Mouse (Mus musculus): ENCODE data around the gene Tspan11. TPM values are rescaled to one million over a fixed set of nuclear protein-coding genes. Genes with fewer than 3 reads are reported as not detected.

The Tspan11 gene
- polyA plus RNA-seq, 1 experiment = 1.4 TPM

DNA sequence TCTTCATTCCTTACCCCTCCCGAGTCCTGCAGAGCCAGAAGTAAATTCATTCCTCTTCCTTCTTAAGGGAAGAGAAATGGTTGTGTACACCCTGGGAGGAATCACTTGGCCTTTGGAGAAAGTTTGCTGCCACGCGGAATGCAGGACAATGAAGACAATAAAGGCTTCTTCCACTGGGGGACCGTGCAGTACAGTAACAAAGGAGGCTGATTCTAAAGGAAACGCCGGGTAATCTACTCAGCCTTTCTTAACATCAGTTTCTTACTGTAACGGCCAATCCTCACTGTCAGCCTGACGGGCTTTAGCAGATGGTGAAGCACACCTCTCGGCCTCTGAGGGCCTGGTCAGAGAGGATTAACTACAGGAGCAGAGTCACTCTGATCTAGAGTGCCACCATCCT is 25.4 kb upstream of the Tspan11 start:
- Histone ChIP-seq H3K4me3 (ENCODE audit: control insufficient read depth, insufficient read depth, low read length) (no peak overlapping the region), H3K36me3 (ENCODE audit: control insufficient read depth, insufficient read depth, low read length) (no peaks in the 10 kb centered on the region), H3K4me1 (replicated peaks; ENCODE audit: control insufficient read depth, insufficient read depth, low read length) (no peaks in the 10 kb centered on the region), H3K27me3 (ENCODE audit: control insufficient read depth, insufficient read depth, low read length) (no peaks in the 10 kb centered on the region), H3K27ac (ENCODE audit: control insufficient read depth, insufficient read depth, low read length) (no peak overlapping the region)
- no peak for DNase-seq
- TF ChIP-seq CTCF (IDR thresholded peaks at IDR 0.05; ENCODE audit: borderline replicate concordance, control insufficient read depth, extremely low read depth, insufficient read depth, low read length, poor library complexity) (no peak), POLR2A (IDR thresholded peaks at IDR 0.05; ENCODE audit: control insufficient read depth, extremely low read depth, insufficient read depth, low read length, poor library complexity) (no peak)
- WGBS = 79% methylated on average over 9 of the region's 9 CpGs

- Histone ChIP-seq H3K27ac (ENCODE audit: control insufficient read depth, insufficient read depth, low read length) (no peak overlapping the region), H3K36me3 (ENCODE audit: control insufficient read depth, insufficient read depth, low read length) (no peaks in the 10 kb centered on the region), H3K4me1 (replicated peaks; ENCODE audit: control insufficient read depth, insufficient read depth, low read length) (no peaks in the 10 kb centered on the region), H3K4me3 (ENCODE audit: control insufficient read depth, insufficient read depth, low read length) (no peak overlapping the region), H3K27me3 (ENCODE audit: control insufficient read depth, insufficient read depth, low read length) (no peaks in the 10 kb centered on the region)
- TF ChIP-seq POLR2A (IDR thresholded peaks at IDR 0.05; ENCODE audit: control insufficient read depth, extremely low read depth, insufficient read depth, low read length, poor library complexity) = no peak
- TF ChIP-seq CTCF (IDR thresholded peaks at IDR 0.05; ENCODE audit: borderline replicate concordance, control insufficient read depth, extremely low read depth, insufficient read depth, low read length, poor library complexity) = no peak
- WGBS = 76% methylated on average over 4 of the region's 4 CpGs
- no peak for DNase-seq
Measured at GRCm38 (mm10) chr6:127865391-127865790, 22.0 kb upstream of the Tspan11 start.

- TF ChIP-seq POLR2A (IDR thresholded peaks at IDR 0.05; ENCODE audit: control insufficient read depth, extremely low read depth, insufficient read depth, low read length, poor library complexity) (no peak), CTCF (IDR thresholded peaks at IDR 0.05; ENCODE audit: borderline replicate concordance, control insufficient read depth, extremely low read depth, insufficient read depth, low read length, poor library complexity) (no peak)
- Histone ChIP-seq H3K27me3 (ENCODE audit: control insufficient read depth, insufficient read depth, low read length) (no peaks in the 10 kb centered on the region), H3K27ac (ENCODE audit: control insufficient read depth, insufficient read depth, low read length) (no peak overlapping the region), H3K4me1 (replicated peaks; ENCODE audit: control insufficient read depth, insufficient read depth, low read length) (no peaks in the 10 kb centered on the region), H3K4me3 (ENCODE audit: control insufficient read depth, insufficient read depth, low read length) (no peak overlapping the region), H3K36me3 (ENCODE audit: control insufficient read depth, insufficient read depth, low read length) (no peaks in the 10 kb centered on the region)
- no peak for DNase-seq
- 88% methylated on average over 8 of the region's 8 CpGs for WGBS
Measured at GRCm38 (mm10) chr6:127868546-127868945, 18.8 kb upstream of the Tspan11 start.

GRCm38 (mm10) chr6:127869121-127869520 is 18.3 kb upstream of the Tspan11 start:
- H3K4me1 ChIP-seq (replicated peaks; ENCODE audit: control insufficient read depth, insufficient read depth, low read length) = no peaks in the 10 kb centered on the region
- no peak for DNase-seq
- TF ChIP-seq CTCF (IDR thresholded peaks at IDR 0.05; ENCODE audit: borderline replicate concordance, control insufficient read depth, extremely low read depth, insufficient read depth, low read length, poor library complexity) = no peak
- TF ChIP-seq POLR2A (IDR thresholded peaks at IDR 0.05; ENCODE audit: control insufficient read depth, extremely low read depth, insufficient read depth, low read length, poor library complexity) = no peak
- H3K27me3 ChIP-seq (ENCODE audit: control insufficient read depth, insufficient read depth, low read length) = no peaks in the 10 kb centered on the region
- WGBS = 87% methylated on average over 7 of the region's 7 CpGs
- no peaks in the 10 kb centered on the region for H3K36me3 ChIP-seq (ENCODE audit: control insufficient read depth, insufficient read depth, low read length)
- H3K27ac ChIP-seq (ENCODE audit: control insufficient read depth, insufficient read depth, low read length) = no peak overlapping the region
- no peak overlapping the region for H3K4me3 ChIP-seq (ENCODE audit: control insufficient read depth, insufficient read depth, low read length)

DNA sequence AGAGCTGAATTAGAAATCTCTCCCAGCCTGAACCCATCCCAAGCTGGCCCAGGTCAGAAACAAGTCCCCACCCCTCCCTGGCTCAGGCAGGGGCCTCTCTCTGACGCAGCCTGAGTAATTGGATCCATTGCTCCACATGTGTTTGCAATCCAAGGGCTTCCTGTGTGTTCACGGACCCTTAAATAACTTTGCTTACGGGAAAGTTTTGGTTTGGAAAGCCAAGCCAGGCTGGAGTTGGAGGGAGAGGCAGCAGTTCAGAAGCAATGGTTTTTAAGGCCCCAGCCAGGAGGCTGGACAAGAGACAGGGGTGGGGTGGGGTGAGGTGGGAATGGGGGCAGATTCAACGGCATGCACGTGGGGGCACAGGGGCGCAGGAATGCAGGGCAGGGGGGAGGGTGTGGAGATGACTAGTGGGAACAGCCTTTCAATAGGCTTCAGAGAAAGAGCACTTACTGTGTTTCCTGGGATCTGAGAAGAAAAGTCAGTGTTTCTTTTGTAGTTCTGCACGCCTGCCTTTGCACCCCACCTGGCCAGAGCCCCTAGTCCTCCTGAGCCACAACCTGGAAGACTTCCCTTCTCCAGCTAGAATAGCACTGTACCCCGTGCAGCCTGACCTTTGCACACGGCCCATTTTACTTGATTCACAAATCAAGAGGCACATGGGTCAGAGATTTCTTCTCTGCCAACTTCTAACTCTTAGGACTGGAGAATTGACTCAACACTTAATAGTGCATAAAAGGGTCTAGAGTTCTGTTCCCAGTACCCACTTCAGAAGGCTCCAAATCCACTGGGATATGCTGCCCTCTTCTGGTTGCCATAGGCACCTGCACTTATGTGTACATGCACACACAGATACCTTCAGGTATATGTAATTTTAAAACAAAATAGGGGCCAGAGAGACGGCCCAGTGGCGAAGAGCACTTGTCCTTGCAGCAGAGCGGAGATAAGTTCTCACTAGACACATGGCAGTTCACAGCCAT is 16.8 kb upstream of the Tspan11 start:
- Histone ChIP-seq H3K4me1 (replicated peaks; ENCODE audit: control insufficient read depth, insufficient read depth, low read length) (no peaks in the 10 kb centered on the region), H3K27ac (ENCODE audit: control insufficient read depth, insufficient read depth, low read length) (no peak overlapping the region), H3K4me3 (ENCODE audit: control insufficient read depth, insufficient read depth, low read length) (no peak overlapping the region), H3K27me3 (ENCODE audit: control insufficient read depth, insufficient read depth, low read length) (no peaks in the 10 kb centered on the region), H3K36me3 (ENCODE audit: control insufficient read depth, insufficient read depth, low read length) (no peaks in the 10 kb centered on the region)
- WGBS = 81% methylated on average over 12 of the region's 12 CpGs
- TF ChIP-seq POLR2A (IDR thresholded peaks at IDR 0.05; ENCODE audit: control insufficient read depth, extremely low read depth, insufficient read depth, low read length, poor library complexity) = no peak
- no peak for TF ChIP-seq CTCF (IDR thresholded peaks at IDR 0.05; ENCODE audit: borderline replicate concordance, control insufficient read depth, extremely low read depth, insufficient read depth, low read length, poor library complexity)
- DNase-seq = no peak

- no peak for DNase-seq
- TF ChIP-seq CTCF (IDR thresholded peaks at IDR 0.05; ENCODE audit: borderline replicate concordance, control insufficient read depth, extremely low read depth, insufficient read depth, low read length, poor library complexity) = no peak
- TF ChIP-seq POLR2A (IDR thresholded peaks at IDR 0.05; ENCODE audit: control insufficient read depth, extremely low read depth, insufficient read depth, low read length, poor library complexity) = no peak
- Histone ChIP-seq H3K4me1 (replicated peaks; ENCODE audit: control insufficient read depth, insufficient read depth, low read length) (no peaks in the 10 kb centered on the region), H3K27me3 (ENCODE audit: control insufficient read depth, insufficient read depth, low read length) (no peaks in the 10 kb centered on the region), H3K36me3 (ENCODE audit: control insufficient read depth, insufficient read depth, low read length) (no peaks in the 10 kb centered on the region), H3K4me3 (ENCODE audit: control insufficient read depth, insufficient read depth, low read length) (no peak overlapping the region), H3K27ac (ENCODE audit: control insufficient read depth, insufficient read depth, low read length) (no peak overlapping the region)
- WGBS = 92% methylated on average over 6 of the region's 6 CpGs
Measured at GRCm38 (mm10) chr6:127871436-127871835, 16.0 kb upstream of the Tspan11 start.

Data from thymus, adult 2 months (tissue).